Mouse (Mus musculus) forebrain, embryonic 14.5 days (tissue): ENCODE results near the gene Phactr4. TPM values are rescaled to one million over a fixed set of nuclear protein-coding genes. Genes with fewer than 3 reads are reported as not detected.

Experiments
- ATAC-seq: fragments of 200-750 bp; cut with Nextera tagmentation; 2 replicates; pipeline ENCODE4 v1.8.0; 2017; ENCODE audit warnings: mild to moderate bottlenecking, moderate library complexity
- DNase-seq: peaks from one replicate; pipeline ENCODE4 v3.0.0-alpha.2; 2015; ENCODE audit warnings: low spot score
- H3K27ac ChIP-seq: fragments of 300-500 bp; sonication (generic); 2 replicates; pipeline ENCODE4 v1.5.1; 2014; ENCODE audit warnings: low read depth, mild to moderate bottlenecking, control low read depth, low read length, moderate library complexity
- H3K27me3 ChIP-seq: fragments of 300-500 bp; sonication (generic); replicated peaks from 2 replicates; pipeline ENCODE4 v1.6.1; 2014; ENCODE audit warnings: low read length, control low read depth, mixed read lengths; ENCODE audit not compliant: control insufficient read depth, insufficient read depth
- H3K36me3 ChIP-seq: fragments of 300-500 bp; sonication (generic); 2 replicates; pipeline ENCODE4 v1.6.1; 2014; ENCODE audit warnings: low read length, control low read depth; ENCODE audit not compliant: control insufficient read depth, insufficient read depth
- H3K4me1 ChIP-seq: fragments of 300-500 bp; sonication (generic); 2 replicates; pipeline ENCODE4 v1.6.1; 2014; ENCODE audit warnings: antibody characterized with exemption, low read length, control low read depth; ENCODE audit not compliant: control insufficient read depth, insufficient read depth
- H3K4me2 ChIP-seq: fragments of 300-500 bp; sonication (generic); 2 replicates; pipeline ENCODE4 v1.6.1; 2014; ENCODE audit warnings: mild to moderate bottlenecking, control low read depth, low read length
- H3K4me3 ChIP-seq: fragments of 300-500 bp; sonication (generic); 2 replicates; pipeline ENCODE4 v1.5.1; 2014; ENCODE audit warnings: low read depth, low read length, control low read depth
- H3K9ac ChIP-seq: fragments of 300-500 bp; sonication (generic); 2 replicates; pipeline ENCODE4 v1.6.1; 2014; ENCODE audit warnings: mild to moderate bottlenecking, low read length, control low read depth, moderate library complexity
- H3K9me3 ChIP-seq: fragments of 300-500 bp; sonication (generic); replicated peaks from 2 replicates; pipeline ENCODE4 v1.6.1; 2016; ENCODE audit warnings: low read length, control low read depth, mixed read lengths; ENCODE audit not compliant: control insufficient read depth
- WGBS: fragments of 180-500 bp; shearing (Covaris S2); extraction: QIAGEN DNeasy Blood & Tissue Kit; methylation state at CpG from one replicate; pipeline ENCODE4 v1.1.7; 2014; 5-methylcytosine and 5-hydroxymethylcytosine counted together
- polyA plus RNA-seq: library from polyadenylated mRNA; unstranded; fragments of >200 nt; fragmentation: Nextera tagmentation; extraction: Ambion mirVana; gene quantifications from 2 replicates; pipeline ENCODE4 v1.2.1, GENCODE M21; 2014

The Phactr4 gene
- polyA plus RNA-seq, 1 experiment from 2014 or later = 11.8 TPM

DNA sequence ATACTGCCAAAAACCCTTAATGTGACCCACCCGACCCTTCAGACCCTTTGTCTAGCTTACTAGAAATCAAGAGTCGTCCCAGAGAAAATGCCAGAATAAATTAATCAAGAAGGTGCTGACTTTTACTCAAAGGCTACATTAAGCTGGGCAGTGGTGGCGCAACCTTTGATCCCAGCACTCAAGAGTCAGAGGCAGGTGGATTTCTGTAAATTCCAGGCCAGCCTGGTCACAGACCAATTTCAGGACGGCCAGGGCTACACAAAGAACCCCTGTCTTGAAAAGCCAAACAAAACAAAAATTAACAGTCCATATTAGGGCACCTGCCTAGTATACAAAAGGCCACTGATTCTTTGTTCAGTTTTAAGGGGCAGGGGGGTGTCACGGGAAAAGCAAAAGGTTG lies 95.8 kb downstream of the Phactr4 start:
- Histone ChIP-seq H3K27me3 (no peaks in the 10 kb centered on the region), H3K4me2 (no peak overlapping the region), H3K27ac (no peak overlapping the region), H3K9me3 (no peaks in the 10 kb centered on the region), H3K4me1 (peaks cover 10% of the 10 kb centered on the region), H3K36me3 (peaks cover 42% of the 10 kb centered on the region), H3K9ac (no peak overlapping the region), H3K4me3 (no peak overlapping the region)
- 71% methylated on average over 5 of the region's 5 CpGs for WGBS
- DNase-seq = no peak
- no peak for ATAC-seq

DNA sequence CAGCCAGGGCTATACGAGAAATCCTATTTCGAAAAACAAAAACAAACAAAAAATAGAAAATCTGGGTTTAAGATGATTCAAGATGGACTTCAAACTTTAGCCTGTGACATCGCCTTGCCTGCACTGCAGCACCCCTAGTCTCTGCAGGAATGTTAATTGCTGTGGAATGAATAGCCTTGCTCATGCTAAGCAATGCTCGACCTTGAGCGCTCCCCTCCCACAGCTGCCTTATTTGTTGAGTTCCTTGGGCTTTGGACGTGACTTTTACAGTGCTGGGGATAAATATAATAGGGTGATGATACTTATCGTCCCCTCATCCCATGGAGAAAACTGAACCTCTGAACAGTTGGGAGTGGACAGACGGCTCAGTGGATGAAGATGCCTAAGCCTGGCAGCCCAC lies 106.6 kb downstream of the Phactr4 start:
- no peak for DNase-seq
- H3K9me3 ChIP-seq = no peaks in the 10 kb centered on the region
- H3K27ac ChIP-seq = no peak overlapping the region
- WGBS = 85% methylated on average over 8 of the region's 8 CpGs
- H3K4me1 ChIP-seq = no peaks in the 10 kb centered on the region
- no peak overlapping the region for H3K4me3 ChIP-seq
- H3K4me2 ChIP-seq = no peak overlapping the region
- no peak overlapping the region for H3K9ac ChIP-seq
- peaks cover 76% of the 10 kb centered on the region for H3K36me3 ChIP-seq
- no peak for ATAC-seq
- no peaks in the 10 kb centered on the region for H3K27me3 ChIP-seq

DNA sequence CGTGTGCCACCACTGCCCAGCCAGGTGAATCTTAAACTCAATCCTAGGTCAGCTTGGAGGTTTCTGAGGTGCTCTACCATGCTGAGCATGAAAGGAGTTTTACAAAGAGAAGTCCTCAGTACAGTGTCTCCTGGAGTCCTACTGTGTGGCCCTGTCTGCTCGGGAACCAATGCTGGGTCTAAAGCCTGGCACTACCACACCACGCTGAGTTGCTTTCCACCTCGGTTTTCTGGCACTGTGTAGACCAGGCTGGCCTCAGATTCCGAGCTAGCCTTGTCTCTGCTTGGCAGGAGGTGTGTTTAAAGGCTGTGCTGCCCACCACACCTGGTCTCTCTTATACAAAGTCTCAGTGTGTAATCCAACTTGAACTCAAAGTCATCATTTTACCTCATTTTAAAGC lies 109.7 kb downstream of the Phactr4 start:
- H3K27ac ChIP-seq = no peak overlapping the region
- no peak for DNase-seq
- 88% methylated on average over 5 of the region's 5 CpGs for WGBS
- no peaks in the 10 kb centered on the region for H3K27me3 ChIP-seq
- H3K4me2 ChIP-seq = no peak overlapping the region
- peaks cover 60% of the 10 kb centered on the region for H3K36me3 ChIP-seq
- H3K9ac ChIP-seq = no peak overlapping the region
- H3K4me1 ChIP-seq = peaks cover 7% of the 10 kb centered on the region
- no peak for ATAC-seq
- no peaks in the 10 kb centered on the region for H3K9me3 ChIP-seq
- no peak overlapping the region for H3K4me3 ChIP-seq

DNA sequence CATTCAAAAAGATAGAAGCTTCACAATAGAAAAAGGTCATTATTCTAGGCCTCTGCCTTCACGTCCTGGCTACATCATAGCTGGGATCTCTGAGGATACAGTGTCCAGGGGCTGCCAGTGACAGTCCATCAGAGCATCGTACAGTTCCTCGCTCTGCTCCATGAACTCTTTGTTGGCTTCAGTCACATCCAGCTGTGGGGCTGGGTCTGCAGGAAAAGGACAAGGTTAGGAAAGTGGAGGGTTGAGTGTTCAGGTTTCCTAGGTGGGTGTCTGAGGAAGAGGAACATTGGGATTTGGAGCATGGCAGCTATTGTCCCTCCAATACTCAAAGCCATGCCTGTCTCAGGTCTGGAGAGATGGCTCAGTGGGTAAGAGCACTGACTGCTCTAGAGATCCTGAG lies 110.5 kb downstream of the Phactr4 start:
- WGBS = 42% methylated on average over 3 of the region's 3 CpGs
- Histone ChIP-seq H3K4me3 (no peak overlapping the region), H3K27ac (no peak overlapping the region), H3K36me3 (peaks cover 56% of the 10 kb centered on the region), H3K4me2 (no peak overlapping the region), H3K9ac (no peak overlapping the region), H3K27me3 (no peaks in the 10 kb centered on the region), H3K9me3 (no peaks in the 10 kb centered on the region), H3K4me1 (peaks cover 7% of the 10 kb centered on the region)
- no peak for ATAC-seq
- DNase-seq = no peak

DNA sequence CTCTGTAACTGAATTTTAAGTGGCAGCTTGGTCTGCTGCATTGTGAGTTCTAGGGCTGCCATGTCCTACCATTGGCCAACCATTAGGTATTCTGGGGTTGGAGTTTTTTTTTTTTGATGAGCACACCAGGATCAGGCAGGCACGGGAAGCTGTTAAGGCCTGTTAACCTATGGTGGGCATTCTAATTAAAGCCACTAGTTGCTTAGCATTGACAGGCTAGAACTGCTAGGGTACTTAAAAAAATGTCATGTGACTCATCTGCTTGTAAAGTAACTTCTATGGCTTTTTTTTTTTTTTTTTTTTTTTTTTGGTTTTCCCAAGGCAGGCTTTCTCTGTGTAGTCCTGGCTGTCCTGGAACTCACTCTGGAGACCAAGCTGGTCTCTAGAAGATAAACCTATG lies 111.1 kb downstream of the Phactr4 start:
- peaks cover 7% of the 10 kb centered on the region for H3K4me1 ChIP-seq
- H3K27ac ChIP-seq = no peak overlapping the region
- no peak for DNase-seq
- H3K36me3 ChIP-seq = peaks cover 50% of the 10 kb centered on the region
- 36% methylated on average over 1 of the region's 1 CpGs for WGBS
- no peak overlapping the region for H3K4me2 ChIP-seq
- H3K9me3 ChIP-seq = no peaks in the 10 kb centered on the region
- no peak overlapping the region for H3K9ac ChIP-seq
- no peak for ATAC-seq
- H3K27me3 ChIP-seq = no peaks in the 10 kb centered on the region
- no peak overlapping the region for H3K4me3 ChIP-seq

- Histone ChIP-seq H3K4me3 (peak overlapping the region; percentile 77), H3K27me3 (no peaks in the 10 kb centered on the region), H3K9ac (peak overlapping the region; percentile 97), H3K27ac (no peak overlapping the region), H3K4me2 (peak overlapping the region; percentile 75), H3K36me3 (peaks cover 43% of the 10 kb centered on the region), H3K9me3 (no peaks in the 10 kb centered on the region), H3K4me1 (peaks cover 7% of the 10 kb centered on the region)
- 31% methylated on average over 10 of the region's 10 CpGs for WGBS
- DNase-seq = peak; percentile 58
- 0 out of 2 replicates have a peak, but pooled peaks have one; percentile 27 for ATAC-seq
These were observed 112.3 kb downstream of the Phactr4 start for GRCm38 (mm10) chr4:132309849-132310472.

- Histone ChIP-seq H3K4me2 (peak overlapping the region; percentile 75), H3K4me3 (peak overlapping the region; percentile 77), H3K9ac (peak overlapping the region; percentile 97), H3K9me3 (no peaks in the 10 kb centered on the region), H3K27me3 (no peaks in the 10 kb centered on the region), H3K4me1 (peaks cover 7% of the 10 kb centered on the region), H3K27ac (peak overlapping the region; percentile 92), H3K36me3 (peaks cover 42% of the 10 kb centered on the region)
- DNase-seq (peak; percentile 45), ATAC-seq (no peak)
- 1% methylated on average over 15 of the region's 15 CpGs for WGBS
These were observed 113.0 kb downstream of the Phactr4 start for GRCm38 (mm10) chr4:132309140-132309848.

DNA sequence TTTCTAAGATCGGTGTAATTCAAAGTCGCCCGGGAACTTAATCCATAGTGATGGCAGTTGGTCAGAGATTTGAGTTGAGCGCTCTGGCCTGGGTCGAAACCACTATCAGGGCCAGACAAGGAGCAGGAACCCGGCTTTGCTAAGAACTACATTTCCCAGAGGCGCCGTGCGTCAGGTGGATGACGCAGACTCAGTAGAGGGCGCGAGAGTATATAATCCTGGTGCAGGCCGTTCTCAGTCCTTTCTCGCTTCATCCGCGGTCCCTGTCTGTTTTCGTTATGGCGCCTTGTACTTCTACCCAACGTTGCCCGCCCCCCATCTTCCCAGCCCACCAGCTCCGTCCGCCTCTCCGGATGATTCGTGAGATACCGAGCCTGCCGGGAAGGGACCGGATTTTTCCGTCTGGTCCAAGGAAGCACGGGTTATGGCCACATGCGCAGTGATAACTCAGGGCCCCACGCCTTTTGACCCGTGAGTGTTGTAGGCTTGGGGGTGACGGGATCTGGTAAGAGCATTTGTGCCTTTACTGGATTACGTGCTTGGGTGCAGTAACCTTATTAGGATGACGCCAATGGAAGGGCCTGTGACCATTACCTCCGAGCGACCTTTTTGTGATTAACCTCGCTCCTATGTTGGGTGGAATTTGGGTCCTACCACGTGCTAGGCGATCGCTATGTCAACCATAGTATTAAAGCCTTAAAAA lies 113.7 kb downstream of the Phactr4 start:
- Histone ChIP-seq H3K4me3 (peak overlapping the region; percentile 77), H3K36me3 (peaks cover 35% of the 10 kb centered on the region), H3K27ac (peak overlapping the region; percentile 92), H3K9me3 (no peaks in the 10 kb centered on the region), H3K4me1 (peaks cover 7% of the 10 kb centered on the region), H3K27me3 (no peaks in the 10 kb centered on the region), H3K9ac (peak overlapping the region; percentile 97), H3K4me2 (peak overlapping the region; percentile 75)
- DNase-seq = peak; percentile 97
- ATAC-seq = peak; percentile 95
- WGBS = 1% methylated on average over 41 of the region's 41 CpGs

DNA sequence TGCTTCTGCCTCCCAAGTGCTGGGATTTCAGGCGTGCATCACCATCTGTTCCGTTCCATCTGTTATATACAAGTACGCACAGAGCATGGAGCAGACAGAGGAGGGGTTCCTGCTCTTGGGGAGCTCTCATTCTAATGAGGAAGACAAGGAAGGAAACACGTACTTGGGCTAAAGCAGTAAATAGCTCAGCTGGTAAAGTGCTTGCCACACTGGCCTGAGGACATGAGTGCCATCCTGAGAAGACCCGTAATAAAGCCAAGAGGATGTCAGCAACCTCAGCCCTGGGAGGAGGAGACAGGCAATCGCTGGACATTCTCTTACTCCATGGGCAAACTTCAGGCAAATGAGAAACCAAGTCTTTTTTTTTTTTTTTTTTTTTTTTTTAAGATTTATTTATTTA lies 116.3 kb downstream of the Phactr4 start:
- DNase-seq = no peak
- 76% methylated on average over 6 of the region's 6 CpGs for WGBS
- ATAC-seq = no peak

More for the DNA sequence above, 116.3 kb downstream of the Phactr4 start:
- Histone ChIP-seq H3K4me2 (no peak overlapping the region), H3K36me3 (peaks cover 13% of the 10 kb centered on the region), H3K4me3 (no peak overlapping the region), H3K9me3 (no peaks in the 10 kb centered on the region), H3K27me3 (no peaks in the 10 kb centered on the region), H3K4me1 (peaks cover 7% of the 10 kb centered on the region), H3K9ac (no peak overlapping the region), H3K27ac (no peak overlapping the region)
